ENCODE assay signal across 17 mouse cellular contexts in genomic region chr9:35346378-35346777, GRCm38 (mm10).
A peak's percentile ranks its signal among the peaks of the same experiment; 100 is the strongest.
DNase-seq lines count a peak whose midpoint lies in the region; ATAC-seq lines count a peak whose summit lies in the region.
"Had no signal": no experiment of that assay in that cellular context is flagged by ENCODE, and none has a peak within 500 bp of the region (broad histone marks: within the 10 kb centered on the region; RNA-seq: fewer than 3 reads in every experiment).

No protein-coding gene starts in this region.

- intact Hi-C loops in heart, postnatal 14 days (cut with DNase I) = no loop called here

- no peak overlapping the region for H3K9ac ChIP-seq in heart, embryonic 14.5 days (ENCODE audit: low read length)
- H3K9ac ChIP-seq in lung, embryonic 16.5 days (ENCODE audit: low read length) = no peak overlapping the region
- no peak overlapping the region for H3K9ac ChIP-seq in stomach, embryonic 15.5 days
- H3K9ac ChIP-seq in hindbrain, embryonic 16.5 days (ENCODE audit: low read depth, low read length) = no peak overlapping the region
- H3K9ac ChIP-seq: liver, embryonic 14.5 days; neural tube, embryonic 13.5 days had no signal

- peak; percentile 60 for ATAC-seq in heart, embryonic 14.5 days (ENCODE audit: insufficient number of reproducible peaks, insufficient read depth, low FRiP score, low read depth)
- peak; percentile 22; the same call in 1 of the 2 replicates for ATAC-seq in lung, embryonic 16.5 days (ENCODE audit: low read depth)
- peak; percentile 65; the same call in 1 of the 2 replicates for ATAC-seq in stomach, embryonic 15.5 days (ENCODE audit: insufficient read depth, low FRiP score, low read depth)
- no peak for ATAC-seq in hindbrain, embryonic 16.5 days

- H3K27ac ChIP-seq in heart, embryonic 14.5 days (replicated peaks in 1 of 2; ENCODE audit: control insufficient read depth in 1 of 2, insufficient read depth in 1 of 2, low read depth in 2 of 2, low read length in 2 of 2) = no peak overlapping the region
- H3K27ac ChIP-seq in lung, embryonic 16.5 days (ENCODE audit: low read length) = no peak overlapping the region
- no peak overlapping the region for H3K27ac ChIP-seq in stomach, embryonic 15.5 days
- no peak overlapping the region for H3K27ac ChIP-seq in hindbrain, embryonic 16.5 days (ENCODE audit: low read depth, low read length)
- H3K27ac ChIP-seq: hindbrain, embryonic 10.5 days; layer of hippocampus, adult 2 months; liver, embryonic 14.5 days; neural tube, embryonic 13.5 days had no signal

- no peak overlapping the region for H3K4me3 ChIP-seq in heart, embryonic 14.5 days (ENCODE audit: control insufficient read depth in 1 of 2, insufficient read depth in 1 of 2, low read depth in 1 of 2, low read length in 2 of 2)
- H3K4me3 ChIP-seq in lung, embryonic 16.5 days (ENCODE audit: low read length) = no peak overlapping the region
- no peak overlapping the region for H3K4me3 ChIP-seq in stomach, embryonic 15.5 days (replicated peaks)
- no peak overlapping the region for H3K4me3 ChIP-seq in hindbrain, embryonic 16.5 days (ENCODE audit: low read length)
- H3K4me3 ChIP-seq: erythroblast, embryonic 14.5 days; hindbrain, embryonic 10.5 days; layer of hippocampus, adult 2 months; neural tube, embryonic 13.5 days had no signal

- whole genome bisulfite sequencing in heart, embryonic 14.5 days = 3% methylated on average over 5 of the region's 5 CpGs
- 6% methylated on average over 5 of the region's 5 CpGs for WGBS in lung, embryonic 16.5 days
- WGBS in stomach, embryonic 15.5 days = 24% methylated on average over 5 of the region's 5 CpGs
- 59% methylated on average over 5 of the region's 5 CpGs for WGBS in hindbrain, embryonic 16.5 days

- peak; percentile 23 for DNase-seq in adrenal gland, adult 2 months
- DNase-seq in adrenal gland, adult 8-10 months = no peak
- DNase-seq in heart, postnatal 14 days = no peak
- DNase-seq in lung, postnatal 10 days = no peak
- DNase-seq: gastrocnemius, postnatal 25 days; kidney, adult 8-10 months; retina, postnatal 1 day; thymus, postnatal 4 days had no signal

- peak overlapping the region; percentile 24; the same call in 1 of the 2 replicates for H3K4me2 ChIP-seq in heart, embryonic 14.5 days (ENCODE audit: low read length)
- no peak overlapping the region for H3K4me2 ChIP-seq in lung, embryonic 16.5 days (ENCODE audit: low read depth, low read length)
- H3K4me2 ChIP-seq in stomach, embryonic 15.5 days = no peak overlapping the region
- no peak overlapping the region for H3K4me2 ChIP-seq in hindbrain, embryonic 16.5 days (ENCODE audit: low read length)
- H3K4me2 ChIP-seq: neural tube, embryonic 13.5 days had no signal

- H3K36me3 ChIP-seq in heart, embryonic 14.5 days (ENCODE audit: control insufficient read depth, insufficient read depth, low read length) = no peaks in the 10 kb centered on the region
- H3K36me3 ChIP-seq in lung, embryonic 16.5 days (ENCODE audit: control insufficient read depth, insufficient read depth, low read length) = no peaks in the 10 kb centered on the region
- no peaks in the 10 kb centered on the region for H3K36me3 ChIP-seq in stomach, embryonic 15.5 days
- no peaks in the 10 kb centered on the region for H3K36me3 ChIP-seq in hindbrain, embryonic 16.5 days (ENCODE audit: control insufficient read depth, insufficient read depth, low read length)
- H3K36me3 ChIP-seq: hindbrain, embryonic 10.5 days; neural tube, embryonic 13.5 days had no signal

- H3K4me1 ChIP-seq in heart, embryonic 14.5 days (ENCODE audit: control insufficient read depth in 2 of 2, insufficient read depth in 2 of 2, low read length in 2 of 2) = peaks cover 28 to 56% of the 10 kb centered on the region in 2 experiments
- H3K4me1 ChIP-seq in lung, embryonic 16.5 days (replicated peaks; ENCODE audit: control insufficient read depth, insufficient read depth, low read length) = peaks cover 17% of the 10 kb centered on the region
- peaks cover 17% of the 10 kb centered on the region for H3K4me1 ChIP-seq in stomach, embryonic 15.5 days
- no peaks in the 10 kb centered on the region for H3K4me1 ChIP-seq in hindbrain, embryonic 16.5 days (ENCODE audit: control insufficient read depth, insufficient read depth, low read depth, low read length)

- no peaks in the 10 kb centered on the region for H3K9me3 ChIP-seq in heart, embryonic 14.5 days (ENCODE audit: control insufficient read depth, low read length)
- H3K9me3 ChIP-seq in lung, embryonic 16.5 days (ENCODE audit: control insufficient read depth, low read length) = no peaks in the 10 kb centered on the region
- no peaks in the 10 kb centered on the region for H3K9me3 ChIP-seq in stomach, embryonic 15.5 days
- no peaks in the 10 kb centered on the region for H3K9me3 ChIP-seq in hindbrain, embryonic 16.5 days (ENCODE audit: control insufficient read depth, low read length)
- H3K9me3 ChIP-seq: hindbrain, embryonic 10.5 days; neural tube, embryonic 13.5 days had no signal

- H3K27me3 ChIP-seq in heart, embryonic 14.5 days (ENCODE audit: control insufficient read depth, insufficient read depth, low read length) = no peaks in the 10 kb centered on the region
- H3K27me3 ChIP-seq in lung, embryonic 16.5 days (ENCODE audit: control insufficient read depth, insufficient read depth, low read depth, low read length) = no peaks in the 10 kb centered on the region; the same call in 1 of the 2 replicates
- no peaks in the 10 kb centered on the region for H3K27me3 ChIP-seq in stomach, embryonic 15.5 days (replicated peaks)
- H3K27me3 ChIP-seq in hindbrain, embryonic 16.5 days (replicated peaks; ENCODE audit: control insufficient read depth, insufficient read depth, low read length) = no peaks in the 10 kb centered on the region; the same call in none of the 2 replicates
